8 mouse cellular contexts compared by ENCODE assay signal in the genomic region with DNA sequence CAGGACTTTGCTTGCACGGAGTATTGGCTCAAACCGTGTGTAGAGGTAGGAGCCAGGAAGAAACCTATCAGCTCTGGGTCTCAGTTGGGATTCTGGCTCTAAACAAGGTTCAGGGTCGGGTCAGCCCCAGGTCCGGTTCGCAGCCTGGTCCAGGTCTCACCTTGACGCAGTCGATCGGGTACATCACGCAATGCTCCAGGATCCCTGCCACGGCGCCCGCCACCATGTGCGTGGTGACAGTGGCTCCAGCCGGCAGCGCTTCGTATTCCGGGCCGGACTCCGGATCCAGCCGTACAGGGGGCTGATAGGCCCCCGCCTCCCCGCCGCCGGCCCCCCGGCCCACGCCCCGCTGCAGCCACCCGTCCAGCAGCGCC. TPM values are rescaled to one million over a fixed set of nuclear protein-coding genes. Genes with fewer than 3 reads are reported as not detected.
DNase-seq lines count a peak whose midpoint lies in the region; ATAC-seq and TF ChIP-seq lines count a peak whose summit lies in the region.

No protein-coding gene starts in this region.

- H3K4me1 ChIP-seq in G1E (ENCODE audit: insufficient read depth, low read depth, low read length), result peaks cover 40% of the 10 kb centered on the region
- H3K4me1 ChIP-seq in embryonic facial prominence, embryonic 10.5 days, result peaks cover 25% of the 10 kb centered on the region
- peaks cover 14% of the 10 kb centered on the region for H3K4me1 ChIP-seq in intestine, postnatal 0 days (replicated peaks; ENCODE audit: control insufficient read depth, insufficient read depth, low read length)
- peaks cover 36% of the 10 kb centered on the region for H3K4me1 ChIP-seq in neural tube, embryonic 15.5 days

- H3K9ac ChIP-seq in intestine, postnatal 0 days (ENCODE audit: low read depth, low read length), result peak overlapping the region; percentile 80
- peak overlapping the region; percentile 96 for H3K9ac ChIP-seq in neural tube, embryonic 15.5 days (replicated peaks)

- H3K27ac ChIP-seq in embryonic facial prominence, embryonic 10.5 days (replicated peaks), result peak overlapping the region; percentile 90
- H3K27ac ChIP-seq in intestine, postnatal 0 days (ENCODE audit: low read depth, low read length), result peak overlapping the region; percentile 93
- peak overlapping the region; percentile 89 for H3K27ac ChIP-seq in neural tube, embryonic 15.5 days (replicated peaks)

- peak; percentile 53 for DNase-seq in layer of hippocampus, adult 9-11 months
- DNase-seq in layer of hippocampus, adult 9-10 months (ENCODE audit: low spot score), result no peak
- peak; percentile 29 for DNase-seq in G1E (ENCODE audit: low spot score)
- DNase-seq in embryonic facial prominence, embryonic 10.5 days (ENCODE audit: low spot score), result no peak

- no peak for TF ChIP-seq CTCF in G1E (IDR thresholded peaks at IDR 0.05; ENCODE audit: low read depth, low read length)
- TF ChIP-seq CTCF in intestine, postnatal 0 days (IDR thresholded peaks at IDR 0.05; ENCODE audit: low read depth), result no peak

- H3K27me3 ChIP-seq in G1E (ENCODE audit: insufficient read depth, low read length), result no peaks in the 10 kb centered on the region
- peaks cover 20% of the 10 kb centered on the region for H3K27me3 ChIP-seq in embryonic facial prominence, embryonic 10.5 days (replicated peaks; ENCODE audit: low read depth, poor library complexity, severe bottlenecking)
- H3K27me3 ChIP-seq in intestine, postnatal 0 days (replicated peaks; ENCODE audit: control insufficient read depth, insufficient read depth, low read length), result no peaks in the 10 kb centered on the region
- no peaks in the 10 kb centered on the region for H3K27me3 ChIP-seq in neural tube, embryonic 15.5 days (replicated peaks)

- no peak for ATAC-seq in G1E (ENCODE audit: extremely low read depth, insufficient number of reproducible peaks, low FRiP score, poor library complexity, severe bottlenecking)
- ATAC-seq in intestine, postnatal 0 days, result no peak
- ATAC-seq in neural tube, embryonic 15.5 days (ENCODE audit: low FRiP score), result peak; percentile 15
- ATAC-seq in erythroid progenitor cell, adult 5-6 weeks (replicated peaks; ENCODE audit: low FRiP score, poor library complexity, severe bottlenecking), result no peak
- ATAC-seq in cerebellum, adult (ENCODE audit: insufficient number of reproducible peaks, low FRiP score, low TSS enrichment), result no peak

- under 1% methylated on average over 29 of the region's 29 CpGs for WGBS in embryonic facial prominence, embryonic 10.5 days
- WGBS in intestine, postnatal 0 days, result under 1% methylated on average over 29 of the region's 29 CpGs
- WGBS in neural tube, embryonic 15.5 days, result under 1% methylated on average over 24 of the region's 29 CpGs

- peak overlapping the region; percentile 81 for H3K4me2 ChIP-seq in intestine, postnatal 0 days (replicated peaks; ENCODE audit: low read depth)
- peak overlapping the region; percentile 80 for H3K4me2 ChIP-seq in neural tube, embryonic 15.5 days

- peak overlapping the region; percentile 97 for H3K4me3 ChIP-seq in G1E (ENCODE audit: low read depth, low read length)
- H3K4me3 ChIP-seq in embryonic facial prominence, embryonic 10.5 days, result peak overlapping the region; percentile 93
- H3K4me3 ChIP-seq in intestine, postnatal 0 days (ENCODE audit: low read depth, low read length), result peak overlapping the region; percentile 88
- peak overlapping the region; percentile 98 for H3K4me3 ChIP-seq in neural tube, embryonic 15.5 days (replicated peaks)

- no peaks in the 10 kb centered on the region for H3K9me3 ChIP-seq in G1E (replicated peaks)
- no peaks in the 10 kb centered on the region for H3K9me3 ChIP-seq in embryonic facial prominence, embryonic 10.5 days
- H3K9me3 ChIP-seq in intestine, postnatal 0 days (ENCODE audit: control insufficient read depth), result no peaks in the 10 kb centered on the region
- no peaks in the 10 kb centered on the region for H3K9me3 ChIP-seq in neural tube, embryonic 15.5 days (replicated peaks)

- H3K36me3 ChIP-seq in G1E (replicated peaks), result peaks cover 30% of the 10 kb centered on the region
- no peaks in the 10 kb centered on the region for H3K36me3 ChIP-seq in embryonic facial prominence, embryonic 10.5 days (replicated peaks)
- no peaks in the 10 kb centered on the region; the same call in 1 of the 2 replicates for H3K36me3 ChIP-seq in intestine, postnatal 0 days (ENCODE audit: control insufficient read depth, insufficient read depth)
- H3K36me3 ChIP-seq in neural tube, embryonic 15.5 days, result no peaks in the 10 kb centered on the region

RNA-seq across cellular contexts. Expression of gene Slc25a28, which starts 0.4 kb away (rescaled TPM):
- 20.0 and 31.5 TPM in 2 replicates for total RNA-seq in G1E (2014; fragmentation: Nextera tagmentation)
- 32.2 and 39.9 TPM in 2 replicates for total RNA-seq in G1E (2017)
- polyA plus RNA-seq in G1E (2012), result 48.4 and 52.3 TPM in 2 replicates
- polyA plus RNA-seq in embryonic facial prominence, embryonic 10.5 days (2016; fragmentation: Nextera tagmentation; extraction: Ambion mirVana), result 10.3 and 10.9 TPM in 2 replicates
- polyA plus RNA-seq in intestine, postnatal 0 days (2015; fragmentation: Nextera tagmentation; extraction: Ambion mirVana), result 20.6 and 20.7 TPM in 2 replicates
- 16.2 and 16.5 TPM in 2 replicates for polyA plus RNA-seq in neural tube, embryonic 15.5 days (2015; fragmentation: Nextera tagmentation; extraction: Ambion mirVana)
- total RNA-seq in erythroid progenitor cell, adult 5-6 weeks (2015; ENCODE audit: low replicate concordance), result 16.3 and 25.9 TPM in 2 replicates
- total RNA-seq in erythroid progenitor cell, adult 5-6 weeks (2017; ENCODE audit: low replicate concordance), result 8.5 and 17.5 TPM in 2 replicates

RNA-seq across cellular contexts. Expression of gene Entpd7, which starts 15.2 kb away (rescaled TPM):
- total RNA-seq in G1E (2014; fragmentation: Nextera tagmentation), result 19.9 and 21.1 TPM in 2 replicates
- 5.7 and 6.6 TPM in 2 replicates for total RNA-seq in G1E (2017)
- 1.8 and 2.2 TPM in 2 replicates for polyA plus RNA-seq in G1E (2012)
- 8.9 and 9.8 TPM in 2 replicates for polyA plus RNA-seq in embryonic facial prominence, embryonic 10.5 days (2016; fragmentation: Nextera tagmentation; extraction: Ambion mirVana)
- 61.5 and 65.2 TPM in 2 replicates for polyA plus RNA-seq in intestine, postnatal 0 days (2015; fragmentation: Nextera tagmentation; extraction: Ambion mirVana)
- 8.9 and 9.5 TPM in 2 replicates for polyA plus RNA-seq in neural tube, embryonic 15.5 days (2015; fragmentation: Nextera tagmentation; extraction: Ambion mirVana)
- 3.8 and 5.4 TPM in 2 replicates for total RNA-seq in erythroid progenitor cell, adult 5-6 weeks (2015; ENCODE audit: low replicate concordance)
- total RNA-seq in erythroid progenitor cell, adult 5-6 weeks (2017; ENCODE audit: low replicate concordance), result 0.38 and 1.5 TPM in 2 replicates

Comparison
In these comparisons a context has a peak if more than half of its experiments do, and no peak if none do; other contexts are left out.
1. DNase-seq: peak in layer of hippocampus, adult 9-11 months (single experiment) and G1E (single experiment); none in layer of hippocampus, adult 9-10 months (single experiment) and embryonic facial prominence, embryonic 10.5 days (single experiment).
2. Peak in every context shown above with its lines, with median percentiles within 50 percentile points of each other: H3K4me3 ChIP-seq and H3K27ac ChIP-seq.